Mouse (Mus musculus): ENCODE measurements around the gene Txnrd2. TPM values are rescaled to one million over a fixed set of nuclear protein-coding genes. Genes with fewer than 3 reads are reported as not detected.

Gene Txnrd2
- polyA plus RNA-seq, 1 experiment from 2014 or later, result 29.6 TPM

DNA sequence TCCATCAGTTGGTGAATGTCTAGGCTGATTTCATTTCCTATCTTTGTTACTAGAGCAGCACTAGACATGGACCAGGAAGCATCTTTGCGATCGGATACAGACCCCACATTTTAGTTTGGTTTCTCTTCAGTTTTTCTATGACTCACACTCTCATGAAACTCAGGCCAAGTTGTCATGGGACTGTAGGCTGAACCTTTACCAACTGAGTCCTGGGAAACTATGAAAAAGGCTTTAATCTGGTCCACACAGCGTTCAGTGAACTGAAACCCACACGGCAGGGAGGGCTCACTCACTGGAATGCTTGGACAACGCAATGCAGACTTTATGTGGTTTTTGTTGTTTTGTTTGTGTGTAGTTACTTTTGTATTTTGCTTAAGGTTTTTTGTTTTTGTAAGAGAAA, 102.5 kb downstream of the Txnrd2 start:
- H3K27me3 ChIP-seq (ENCODE audit: low read depth, poor library complexity, severe bottlenecking), result no peaks in the 10 kb centered on the region

More for the DNA sequence above, 102.5 kb downstream of the Txnrd2 start:
- DNase-seq (ENCODE audit: low spot score), result no peak
- no peak overlapping the region for H3K4me3 ChIP-seq
- H3K36me3 ChIP-seq, result no peaks in the 10 kb centered on the region
- no peaks in the 10 kb centered on the region for H3K4me1 ChIP-seq
- H3K27ac ChIP-seq, result no peak overlapping the region
- no peaks in the 10 kb centered on the region for H3K9me3 ChIP-seq (replicated peaks)
- 93% methylated on average over 5 of the region's 5 CpGs for WGBS

Other genes with a start within 250 kb of the Txnrd2 start
- gene Ccdc188, start 208.5 kb upstream of the Txnrd2 start, polyA plus RNA-seq (2016; fragmentation: Nextera tagmentation; extraction: Ambion mirVana), result not detected in 2 replicates
- 14.1 and 16.7 TPM in 2 replicates for gene Zdhhc8, start 191.2 kb upstream of the Txnrd2 start, polyA plus RNA-seq (2016; fragmentation: Nextera tagmentation; extraction: Ambion mirVana)
- 118 and 122 TPM in 2 replicates for gene Trmt2a, start 177.7 kb upstream of the Txnrd2 start, polyA plus RNA-seq (2016; fragmentation: Nextera tagmentation; extraction: Ambion mirVana)
- 1,185 and 1,368 TPM in 2 replicates for gene Ranbp1, start 177.7 kb upstream of the Txnrd2 start, polyA plus RNA-seq (2016; fragmentation: Nextera tagmentation; extraction: Ambion mirVana)
- 2.5 TPM in 1 of 2 replicates, not detected in the other for gene Gm49776, start 168.1 kb upstream of the Txnrd2 start, polyA plus RNA-seq (2016; fragmentation: Nextera tagmentation; extraction: Ambion mirVana)
- 46.5 and 51.3 TPM in 2 replicates for gene Dgcr8, start 137.1 kb upstream of the Txnrd2 start, polyA plus RNA-seq (2016; fragmentation: Nextera tagmentation; extraction: Ambion mirVana)
- gene Tango2, start 78.3 kb upstream of the Txnrd2 start, polyA plus RNA-seq (2016; fragmentation: Nextera tagmentation; extraction: Ambion mirVana), result 20.2 and 23.7 TPM in 2 replicates
- gene Arvcf, start 78.2 kb upstream of the Txnrd2 start, polyA plus RNA-seq (2016; fragmentation: Nextera tagmentation; extraction: Ambion mirVana), result 44.8 and 56.1 TPM in 2 replicates
- gene Comt, start 468 bp downstream of the Txnrd2 start, polyA plus RNA-seq (2016; fragmentation: Nextera tagmentation; extraction: Ambion mirVana), result 54.7 and 61.1 TPM in 2 replicates
- 15.3 and 18.4 TPM in 2 replicates for gene Gnb1l, start 72.3 kb downstream of the Txnrd2 start, polyA plus RNA-seq (2016; fragmentation: Nextera tagmentation; extraction: Ambion mirVana)
- gene Rtl10, start 72.5 kb downstream of the Txnrd2 start, polyA plus RNA-seq (2016; fragmentation: Nextera tagmentation; extraction: Ambion mirVana), result 2.5 and 2.8 TPM in 2 replicates
- 1.1 and 1.7 TPM in 2 replicates for gene Tbx1, start 164.3 kb downstream of the Txnrd2 start, polyA plus RNA-seq (2016; fragmentation: Nextera tagmentation; extraction: Ambion mirVana)
- gene Gp1bb, start 196.0 kb downstream of the Txnrd2 start, polyA plus RNA-seq (2016; fragmentation: Nextera tagmentation; extraction: Ambion mirVana), result 1.8 and 2.8 TPM in 2 replicates
- gene Gm49601, start 200.0 kb downstream of the Txnrd2 start, polyA plus RNA-seq (2016; fragmentation: Nextera tagmentation; extraction: Ambion mirVana), result 2.3 and 4.7 TPM in 2 replicates
- 19.4 and 29.1 TPM in 2 replicates for gene Sept5, start 203.6 kb downstream of the Txnrd2 start, polyA plus RNA-seq (2016; fragmentation: Nextera tagmentation; extraction: Ambion mirVana)

All from limb, embryonic 10.5 days (tissue).